Mouse (Mus musculus) heart, postnatal 25 days (tissue): ENCODE results near the gene Soat1. TPM values are rescaled to one million over a fixed set of nuclear protein-coding genes. Genes with fewer than 3 reads are reported as not detected.

Experiments used
- total RNA-seq, 2 experiments: library from RNA; stranded (reverse); gene quantifications; 2 replicates each; pipeline ENCODE4 v1.2.3; 2021

Soat1 gene
- total RNA-seq, 2 experiments from 2014 or later = 7.1 to 11.7 TPM

Other genes starting within 250 kb of the Soat1 start
- gene Tdrd5, start 170.7 kb downstream of the Soat1 start, total RNA-seq = not detected
- gene Nphs2, start 163.6 kb downstream of the Soat1 start, total RNA-seq = not detected
- 100 to 1,000 TPM; 384 to 421 TPM for gene Gm2000, start 108.3 kb downstream of the Soat1 start, total RNA-seq
- not detected for gene Axdnd1, start 53.2 kb downstream of the Soat1 start, total RNA-seq
- gene Gm10031, start 49.7 kb upstream of the Soat1 start, total RNA-seq = 10 to 100 TPM; 47.4 to 53.4 TPM
- 10 to 100 TPM; 19.7 to 23.5 TPM for gene Abl2, start 84.5 kb upstream of the Soat1 start, total RNA-seq
- 10 to 100 TPM in 1 of 2 experiments, 1 to 10 TPM in 1; 9.2 to 10.6 TPM for gene Tor3a, start 200.0 kb upstream of the Soat1 start, total RNA-seq
- gene Fam20b, start 244.8 kb upstream of the Soat1 start, total RNA-seq = 10 to 100 TPM; 48.1 to 51.9 TPM